Mouse (Mus musculus) kidney, postnatal 0 days (tissue): ENCODE results near the gene B4galnt3. TPM values are rescaled to one million over a fixed set of nuclear protein-coding genes. Genes with fewer than 3 reads are reported as not detected.
"Not testable (repeated sequence)": the region's sequence is repeated elsewhere in the genome, so short reads cannot be mapped to it uniquely, and the experiment has no call there.

ENCODE experiments used
- ATAC-seq: fragments of 200-750 bp; cut with Nextera tagmentation; replicated peaks from 2 replicates; pipeline ENCODE4 v1.8.0; 2017; ENCODE audit warnings: low read depth, moderate number of reproducible peaks, moderate TSS enrichment, moderate library complexity; ENCODE audit not compliant: low FRiP score
- DNase-seq: peaks from one replicate; pipeline ENCODE4 v3.0.0-alpha.2; 2016; ENCODE audit warnings: low spot score
- H3K27ac ChIP-seq: fragments of 300-500 bp; sonication (generic); 2 replicates; pipeline ENCODE4 v1.5.1; 2014; ENCODE audit warnings: mild to moderate bottlenecking
- H3K27me3 ChIP-seq: fragments of 300-500 bp; sonication (generic); 2 replicates; pipeline ENCODE4 v1.6.1; 2014; ENCODE audit warnings: low read length, mixed read lengths; ENCODE audit not compliant: insufficient read depth
- H3K36me3 ChIP-seq: fragments of 300-500 bp; sonication (generic); 2 replicates; pipeline ENCODE4 v1.6.1; 2014; ENCODE audit warnings: low read length, mixed read lengths; ENCODE audit not compliant: insufficient read depth
- H3K4me1 ChIP-seq: fragments of 300-500 bp; sonication (generic); replicated peaks from 2 replicates; pipeline ENCODE4 v1.6.1; 2014; ENCODE audit warnings: antibody characterized with exemption, low read length, mixed read lengths; ENCODE audit not compliant: insufficient read depth
- H3K4me2 ChIP-seq: fragments of 300-500 bp; sonication (generic); 2 replicates; pipeline ENCODE4 v1.6.1; 2014; ENCODE audit warnings: mild to moderate bottlenecking, low read length, moderate library complexity, mixed read lengths
- H3K4me3 ChIP-seq: fragments of 300-500 bp; sonication (generic); replicated peaks from 2 replicates; pipeline ENCODE4 v1.5.1; 2014; ENCODE audit warnings: low read depth, low read length
- H3K9ac ChIP-seq: fragments of 300-500 bp; sonication (generic); 2 replicates; pipeline ENCODE4 v1.6.1; 2014; ENCODE audit warnings: low read depth, low read length
- H3K9me3 ChIP-seq: fragments of 300-500 bp; sonication (generic); replicated peaks from 2 replicates; pipeline ENCODE4 v1.6.1; 2016; ENCODE audit warnings: low read length, inconsistent platforms, mixed read lengths
- CTCF ChIP-seq: IDR thresholded peaks from 2 replicates; pipeline ENCODE4 v1.5.1; 2016; ENCODE audit warnings: antibody characterized with exemption, low read depth, mild to moderate bottlenecking, moderate library complexity
- WGBS: fragments of 180-500 bp; shearing (Covaris S2); extraction: QIAGEN DNeasy Blood & Tissue Kit; methylation state at CpG from one replicate; pipeline ENCODE4 v1.1.7; 2014; 5-methylcytosine and 5-hydroxymethylcytosine counted together
- polyA plus RNA-seq: library from polyadenylated mRNA; unstranded; fragments of >200 nt; fragmentation: Nextera tagmentation; extraction: Ambion mirVana; gene quantifications from 2 replicates; pipeline ENCODE4 v1.2.1, GENCODE M21; 2015

The B4galnt3 gene
- polyA plus RNA-seq, 1 experiment from 2014 or later = 2.5 TPM

GRCm38 (mm10) chr6:120301137-120301536, 6.8 kb upstream of the B4galnt3 start:
- Histone ChIP-seq H3K27ac (no peak overlapping the region), H3K27me3 (no peaks in the 10 kb centered on the region), H3K9ac (no peak overlapping the region), H3K9me3 (no peaks in the 10 kb centered on the region), H3K36me3 (no peaks in the 10 kb centered on the region), H3K4me3 (no peak overlapping the region), H3K4me1 (no peaks in the 10 kb centered on the region; the same call in 1 of the 2 replicates), H3K4me2 (no peak overlapping the region)
- 10% methylated on average over 6 of the region's 6 CpGs for WGBS
- ATAC-seq (peak; percentile 76), DNase-seq (peak; percentile 89)
- TF ChIP-seq CTCF = peak; percentile 82

- H3K9ac ChIP-seq = not testable (repeated sequence)
- 96% methylated on average over 2 of the region's 2 CpGs for WGBS
Measured at GRCm38 (mm10) chr6:120296589-120296988, 2.2 kb upstream of the B4galnt3 start.

GRCm38 (mm10) chr6:120294785-120295133, 400 bp upstream of the B4galnt3 start:
- no peak for TF ChIP-seq CTCF
- Histone ChIP-seq H3K36me3 (no peaks in the 10 kb centered on the region), H3K27ac (peak overlapping the region; percentile 78), H3K4me2 (peak overlapping the region; percentile 97), H3K4me1 (peaks cover 5% of the 10 kb centered on the region), H3K4me3 (peak overlapping the region; percentile 52), H3K27me3 (no peaks in the 10 kb centered on the region), H3K9ac (peak overlapping the region; percentile 49), H3K9me3 (no peaks in the 10 kb centered on the region)
- ATAC-seq (peak; percentile 92), DNase-seq (no peak)
- under 1% methylated on average over 16 of the region's 16 CpGs for WGBS

More at GRCm38 (mm10) chr6:120296589-120296988, 2.2 kb upstream of the B4galnt3 start:
- peak; percentile 52 for TF ChIP-seq CTCF
- not testable (repeated sequence) for H3K9me3 ChIP-seq, H3K27ac ChIP-seq, H3K4me2 ChIP-seq, H3K36me3 ChIP-seq, ATAC-seq, DNase-seq, H3K27me3 ChIP-seq, H3K4me3 ChIP-seq, H3K4me1 ChIP-seq

DNA sequence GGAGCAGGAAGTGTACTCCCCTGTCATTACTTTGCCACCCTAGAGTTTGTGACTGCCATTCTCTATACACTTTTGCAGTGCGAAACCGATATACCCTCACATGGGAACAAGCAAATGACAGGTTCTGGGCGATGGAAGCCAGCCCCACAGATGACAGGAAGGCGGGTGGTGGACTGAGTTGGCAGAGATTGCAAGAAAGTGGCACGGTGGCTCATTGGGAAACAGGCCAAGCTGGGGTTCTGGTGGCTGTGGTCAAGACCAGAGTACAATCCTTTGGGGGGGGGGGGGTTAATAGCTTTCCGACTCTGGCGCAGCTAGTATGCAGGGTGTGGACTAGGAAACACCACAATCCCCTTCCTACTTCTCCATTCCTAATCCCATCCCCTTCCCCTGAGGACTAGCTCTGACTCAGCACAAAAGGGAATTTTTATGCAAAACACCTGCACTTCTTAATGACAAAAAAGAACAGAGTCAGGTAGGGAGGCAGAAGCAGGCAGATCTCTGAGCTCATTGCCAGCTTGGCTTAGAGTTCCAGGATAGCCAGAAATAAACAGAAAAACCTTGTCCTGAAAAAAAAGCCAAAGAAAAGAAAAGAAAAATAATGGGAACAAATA, 2.9 kb downstream of the B4galnt3 start:
- no peak for ATAC-seq
- no peak for TF ChIP-seq CTCF

DNA sequence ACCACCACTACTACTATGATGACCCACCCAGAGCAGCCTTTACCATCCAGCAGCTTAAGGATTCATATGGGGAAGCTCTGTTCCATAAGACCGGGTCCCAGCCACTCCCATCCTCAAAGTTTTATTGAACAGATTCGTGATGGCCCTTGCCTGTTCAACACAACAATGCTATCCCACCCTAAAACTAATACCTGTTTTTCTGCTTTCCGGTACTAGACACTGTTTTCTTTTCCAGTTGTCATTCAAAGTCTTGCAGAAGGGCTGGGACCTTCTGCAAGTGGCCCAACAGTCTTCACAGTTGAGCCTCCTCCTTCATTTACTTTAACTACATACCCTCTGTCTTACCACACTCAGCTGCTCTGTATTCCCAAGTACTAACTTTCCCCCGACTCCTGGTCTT, 4.9 kb downstream of the B4galnt3 start:
- Histone ChIP-seq H3K4me2 (no peak overlapping the region), H3K9me3 (no peaks in the 10 kb centered on the region), H3K36me3 (no peaks in the 10 kb centered on the region), H3K4me3 (no peak overlapping the region), H3K4me1 (no peaks in the 10 kb centered on the region; the same call in 1 of the 2 replicates), H3K9ac (no peak overlapping the region), H3K27me3 (no peaks in the 10 kb centered on the region), H3K27ac (no peak overlapping the region)
- no peak for DNase-seq
- no peak for ATAC-seq
- TF ChIP-seq CTCF = no peak
- WGBS = 77% methylated on average over 4 of the region's 4 CpGs

More for the DNA sequence above, 2.9 kb downstream of the B4galnt3 start:
- DNase-seq = no peak
- Histone ChIP-seq H3K27me3 (no peaks in the 10 kb centered on the region), H3K9ac (no peak overlapping the region), H3K4me2 (no peak overlapping the region), H3K4me1 (peaks cover 5% of the 10 kb centered on the region), H3K4me3 (no peak overlapping the region), H3K9me3 (no peaks in the 10 kb centered on the region), H3K36me3 (no peaks in the 10 kb centered on the region), H3K27ac (no peak overlapping the region)
- 86% methylated on average over 7 of the region's 7 CpGs for WGBS

DNA sequence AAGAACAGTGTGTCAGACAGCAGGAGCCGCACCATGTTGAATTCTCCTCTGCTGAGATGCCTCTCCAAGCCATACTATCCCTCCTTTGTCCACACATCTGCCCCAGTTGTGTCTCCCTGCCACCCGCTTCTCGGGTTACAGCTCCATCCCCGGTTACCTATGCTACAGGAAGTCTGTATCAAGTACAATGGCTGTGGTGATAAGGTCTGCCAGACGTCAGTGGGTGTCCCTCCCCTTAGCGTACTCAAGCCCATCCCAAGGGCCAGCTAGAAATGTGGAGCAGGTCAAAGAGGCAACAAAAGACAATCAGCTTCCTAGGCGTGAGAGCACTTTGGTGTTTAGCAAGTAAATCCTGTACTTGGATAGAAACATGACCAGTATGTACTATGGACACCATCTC, 5.8 kb downstream of the B4galnt3 start:
- H3K4me2 ChIP-seq = no peak overlapping the region
- 41% methylated on average over 7 of the region's 7 CpGs for WGBS
- no peaks in the 10 kb centered on the region for H3K27me3 ChIP-seq
- TF ChIP-seq CTCF = no peak
- no peak overlapping the region for H3K4me3 ChIP-seq
- no peak overlapping the region for H3K27ac ChIP-seq
- ATAC-seq (no peak), DNase-seq (no peak)
- H3K9me3 ChIP-seq = no peaks in the 10 kb centered on the region
- H3K36me3 ChIP-seq = no peaks in the 10 kb centered on the region
- no peak overlapping the region for H3K9ac ChIP-seq
- H3K4me1 ChIP-seq = no peaks in the 10 kb centered on the region; the same call in 1 of the 2 replicates
